Mouse (Mus musculus) lung, postnatal 36 days (tissue): ENCODE measurements at regions not wholly inside any gene's neighbourhood (a gene's known extent, or its start where the extent isn't known, plus 50 kb on each side); places are given as distances from the start of the nearest gene placed in this dataset.
A peak's percentile ranks its signal among the peaks of the same experiment; 100 is the strongest.

Source experiments
- DNase-seq: peaks from one replicate; pipeline ENCODE4 v3.0.0; 2022; ENCODE audit warnings: mixed read lengths

DNA sequence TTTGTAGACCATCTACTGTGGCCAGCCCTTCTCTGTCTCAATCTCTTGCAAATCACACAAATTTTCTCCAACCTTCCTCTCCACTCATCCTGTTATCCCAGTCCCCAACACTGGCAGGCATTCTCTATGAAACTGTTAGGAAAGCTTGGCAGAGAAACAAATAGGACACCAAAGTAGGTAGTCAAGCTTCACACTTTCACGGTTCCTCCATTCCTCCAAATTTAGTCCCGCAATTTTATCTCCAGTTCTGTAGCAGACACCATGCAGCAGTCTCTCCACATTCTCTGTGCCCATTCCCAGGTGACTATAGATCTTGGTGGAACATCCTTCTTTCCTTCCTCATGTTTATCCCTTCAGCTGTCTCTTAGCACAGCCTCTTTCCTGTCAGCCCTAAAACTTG, 856.9 kb downstream of the Zpld1 start:
- no peak for DNase-seq

DNA sequence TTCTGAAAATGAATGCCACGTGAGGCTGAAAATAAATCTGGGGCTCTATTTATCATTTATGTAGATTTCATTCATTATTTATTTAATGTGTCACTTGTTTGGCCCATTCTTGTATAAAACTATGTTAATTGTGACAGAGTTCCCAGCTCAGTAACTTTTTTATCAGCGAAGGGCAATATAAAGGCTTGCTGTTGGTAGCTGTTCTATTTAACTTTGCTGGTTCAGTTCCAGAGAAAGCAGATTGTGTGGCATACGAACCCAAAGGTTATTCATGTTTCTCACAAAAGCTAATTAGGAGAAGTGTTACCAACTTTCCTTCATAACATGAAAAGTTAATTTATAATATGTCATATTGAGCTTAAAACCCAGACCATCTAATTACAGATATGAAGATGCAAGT, 891.1 kb downstream of the Zpld1 start:
- no peak for DNase-seq

DNA sequence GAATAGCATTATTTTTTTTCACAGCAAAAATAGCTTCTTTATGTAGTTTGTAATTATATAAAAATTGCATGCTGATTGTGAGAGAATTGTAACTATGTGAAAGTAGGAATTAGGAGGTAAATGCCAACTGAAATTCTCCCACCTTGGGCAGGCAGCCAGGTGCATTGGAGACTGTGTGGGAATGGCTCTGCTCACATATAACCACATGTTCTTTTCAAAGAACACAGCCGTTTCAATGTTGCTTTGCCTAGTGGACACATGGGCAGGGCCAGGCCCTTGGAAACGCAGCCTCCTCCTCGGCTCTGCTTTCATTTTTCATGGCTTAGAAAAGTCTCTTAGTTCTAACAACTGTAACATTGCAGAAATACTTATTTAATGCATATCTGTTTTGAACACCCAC, 913.8 kb downstream of the Zpld1 start:
- no peak for DNase-seq

- no peak for DNase-seq
Measured at GRCm38 (mm10) chr16:54374990-54375389, 922.8 kb downstream of the Zpld1 start.

DNA sequence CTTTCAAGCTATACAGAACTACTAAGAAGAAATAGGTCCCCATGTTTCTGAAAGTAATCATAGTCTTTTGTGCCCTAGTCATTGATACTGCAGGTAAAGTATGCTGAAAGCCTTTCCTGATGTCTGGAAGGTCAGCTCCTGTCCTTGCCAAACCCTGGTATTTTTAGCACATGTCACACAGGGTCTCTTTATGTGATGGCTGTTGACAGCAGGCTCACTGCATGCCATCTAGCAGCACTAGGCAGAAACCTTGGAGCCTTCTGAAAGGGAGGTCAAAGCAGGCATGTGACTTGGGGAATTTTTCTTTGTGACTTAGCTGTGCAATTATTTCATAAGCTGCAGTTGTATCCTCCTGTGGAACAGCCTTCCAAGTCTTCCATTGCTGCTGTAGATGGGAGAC, 943.4 kb downstream of the Zpld1 start:
- DNase-seq: no peak

- DNase-seq: no peak
Measured at GRCm38 (mm10) chr16:54348814-54349213, 949.0 kb downstream of the Zpld1 start.

- DNase-seq: peak; percentile 12
Measured at GRCm38 (mm10) chr16:54346086-54346789, 951.5 kb downstream of the Zpld1 start.
